Mouse (Mus musculus) embryonic facial prominence, embryonic 14.5 days (tissue): ENCODE data around the gene Ccdc188. TPM values are rescaled to one million over a fixed set of nuclear protein-coding genes. Genes with fewer than 3 reads are reported as not detected.
A peak's percentile ranks its signal among the peaks of the same experiment; 100 is the strongest.

Experiments
- ATAC-seq: fragments of 200-750 bp; cut with Nextera tagmentation; 2 replicates; pipeline ENCODE4 v1.8.0; 2017; ENCODE audit warnings: low read depth, moderate number of reproducible peaks, moderate TSS enrichment
- DNase-seq: peaks from one replicate; pipeline ENCODE4 v3.0.0-alpha.2; 2015; ENCODE audit warnings: low spot score
- H3K27ac ChIP-seq: fragments of 300-500 bp; sonication (generic); replicated peaks from 2 replicates; pipeline ENCODE4 v1.5.1; 2014; ENCODE audit warnings: low read depth, mild to moderate bottlenecking, low read length, moderate library complexity
- H3K27me3 ChIP-seq: fragments of 300-500 bp; sonication (generic); replicated peaks from 2 replicates; pipeline ENCODE4 v1.6.1; 2014; ENCODE audit warnings: low read length; ENCODE audit not compliant: control insufficient read depth, insufficient read depth
- H3K36me3 ChIP-seq: fragments of 300-500 bp; sonication (generic); 2 replicates; pipeline ENCODE4 v1.6.1; 2014; ENCODE audit warnings: low read length, mixed read lengths; ENCODE audit not compliant: control insufficient read depth, insufficient read depth
- H3K4me1 ChIP-seq: fragments of 300-500 bp; sonication (generic); 2 replicates; pipeline ENCODE4 v1.6.1; 2014; ENCODE audit warnings: antibody characterized with exemption, low read length; ENCODE audit not compliant: control insufficient read depth, insufficient read depth
- H3K4me2 ChIP-seq: fragments of 300-500 bp; sonication (generic); 2 replicates; pipeline ENCODE4 v1.6.1; 2014; ENCODE audit warnings: low read depth, mild to moderate bottlenecking, low read length, moderate library complexity, mixed read lengths
- H3K4me3 ChIP-seq: fragments of 300-500 bp; sonication (generic); 2 replicates; pipeline ENCODE4 v1.5.1; 2014; ENCODE audit warnings: low read depth, mild to moderate bottlenecking, low read length
- H3K9ac ChIP-seq: fragments of 300-500 bp; sonication (generic); 2 replicates; pipeline ENCODE4 v1.6.1; 2014; ENCODE audit warnings: low read depth, mild to moderate bottlenecking, low read length, moderate library complexity, mixed read lengths
- H3K9me3 ChIP-seq: fragments of 300-500 bp; sonication (generic); 2 replicates; pipeline ENCODE4 v1.6.1; 2016; ENCODE audit warnings: low read length; ENCODE audit not compliant: control insufficient read depth
- WGBS: fragments of 180-500 bp; shearing (Covaris S2); extraction: QIAGEN DNeasy Blood & Tissue Kit; methylation state at CpG from one replicate; pipeline ENCODE4 v1.1.7; 2014; 5-methylcytosine and 5-hydroxymethylcytosine counted together
- polyA plus RNA-seq: library from polyadenylated mRNA; unstranded; fragments of >200 nt; fragmentation: Nextera tagmentation; extraction: Ambion mirVana; gene quantifications from 2 replicates; pipeline ENCODE4 v1.2.1, GENCODE M21; 2014

The Ccdc188 gene
- polyA plus RNA-seq, 1 experiment from 2014 or later: not detected

DNA sequence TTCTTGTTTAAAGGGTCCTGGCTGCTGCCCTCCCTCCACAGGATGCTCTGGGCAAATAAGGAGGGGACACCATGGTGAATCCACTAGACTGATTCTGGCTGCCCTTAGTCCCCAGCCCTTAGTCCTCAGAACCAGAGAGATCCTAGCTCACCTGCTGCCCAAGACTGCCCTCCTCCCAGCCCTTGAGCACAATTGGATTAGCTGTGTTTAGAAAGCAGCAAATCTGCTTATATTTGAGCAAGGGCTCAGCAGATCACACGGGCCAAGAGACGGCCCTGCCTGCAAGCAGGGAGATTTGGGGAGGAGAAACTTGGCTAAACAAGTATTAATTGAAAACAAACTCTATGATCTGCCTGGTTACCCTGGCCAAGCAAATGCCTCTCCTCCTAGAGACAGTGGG is 38.1 kb upstream of the Ccdc188 start:
- no peak overlapping the region for H3K27ac ChIP-seq
- no peaks in the 10 kb centered on the region for H3K4me1 ChIP-seq
- H3K27me3 ChIP-seq: no peaks in the 10 kb centered on the region
- H3K36me3 ChIP-seq: no peaks in the 10 kb centered on the region
- H3K4me2 ChIP-seq: no peak overlapping the region
- WGBS: 16% methylated on average over 2 of the region's 2 CpGs
- no peak overlapping the region for H3K9ac ChIP-seq
- ATAC-seq: peak; percentile 27; the same call in 1 of the 2 replicates
- no peaks in the 10 kb centered on the region for H3K9me3 ChIP-seq
- peak; percentile 43 for DNase-seq
- H3K4me3 ChIP-seq: no peak overlapping the region

DNA sequence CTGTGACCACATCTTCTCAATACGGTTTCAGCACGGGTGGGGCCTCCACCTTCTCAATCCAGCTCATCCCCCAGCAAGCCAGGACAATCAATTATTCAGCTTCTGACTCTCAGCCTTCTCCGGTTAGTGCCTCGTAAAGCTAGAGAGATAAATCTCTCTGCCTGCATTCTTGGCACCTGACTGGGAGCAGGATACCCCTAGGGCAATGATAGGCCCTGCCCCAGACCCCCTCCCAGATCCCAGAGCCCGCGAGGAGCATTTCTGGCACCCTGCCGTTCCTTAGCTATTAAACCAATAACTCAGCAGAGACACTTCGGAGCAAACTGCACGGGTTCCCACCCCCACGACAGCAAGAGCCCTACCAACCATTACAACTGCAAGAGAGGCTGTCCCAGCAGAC is 36.3 kb upstream of the Ccdc188 start:
- no peak for ATAC-seq
- Histone ChIP-seq H3K9ac (no peak overlapping the region), H3K27me3 (no peaks in the 10 kb centered on the region), H3K27ac (no peak overlapping the region), H3K4me2 (no peak overlapping the region), H3K36me3 (no peaks in the 10 kb centered on the region), H3K4me1 (no peaks in the 10 kb centered on the region), H3K4me3 (no peak overlapping the region), H3K9me3 (no peaks in the 10 kb centered on the region)
- no peak for DNase-seq
- WGBS: 44% methylated on average over 10 of the region's 10 CpGs

DNA sequence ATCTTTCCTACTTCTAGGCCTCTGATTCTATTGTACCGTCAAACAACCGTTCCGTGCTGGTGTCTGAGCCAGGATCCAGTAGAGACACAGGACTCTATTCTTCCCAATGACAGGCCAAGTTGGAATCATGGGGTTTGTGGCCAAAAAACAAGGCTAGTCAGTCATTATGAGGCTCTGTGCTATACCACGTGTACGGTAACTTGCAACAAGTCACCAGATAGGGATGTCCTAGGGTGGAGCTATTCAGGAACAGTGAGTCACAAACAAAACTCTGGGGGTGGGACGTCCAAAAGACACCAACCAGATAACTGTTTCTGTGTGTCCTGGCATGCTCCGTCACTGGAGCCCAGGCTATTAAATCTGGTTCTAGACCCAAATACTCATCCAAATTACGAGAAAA is 34.9 kb upstream of the Ccdc188 start:
- Histone ChIP-seq H3K27ac (no peak overlapping the region), H3K4me3 (no peak overlapping the region), H3K9ac (no peak overlapping the region), H3K27me3 (no peaks in the 10 kb centered on the region), H3K4me2 (no peak overlapping the region), H3K9me3 (no peaks in the 10 kb centered on the region), H3K4me1 (no peaks in the 10 kb centered on the region), H3K36me3 (no peaks in the 10 kb centered on the region)
- ATAC-seq (no peak; the same call in 1 of the 2 replicates), DNase-seq (no peak)
- 78% methylated on average over 8 of the region's 8 CpGs for WGBS

DNA sequence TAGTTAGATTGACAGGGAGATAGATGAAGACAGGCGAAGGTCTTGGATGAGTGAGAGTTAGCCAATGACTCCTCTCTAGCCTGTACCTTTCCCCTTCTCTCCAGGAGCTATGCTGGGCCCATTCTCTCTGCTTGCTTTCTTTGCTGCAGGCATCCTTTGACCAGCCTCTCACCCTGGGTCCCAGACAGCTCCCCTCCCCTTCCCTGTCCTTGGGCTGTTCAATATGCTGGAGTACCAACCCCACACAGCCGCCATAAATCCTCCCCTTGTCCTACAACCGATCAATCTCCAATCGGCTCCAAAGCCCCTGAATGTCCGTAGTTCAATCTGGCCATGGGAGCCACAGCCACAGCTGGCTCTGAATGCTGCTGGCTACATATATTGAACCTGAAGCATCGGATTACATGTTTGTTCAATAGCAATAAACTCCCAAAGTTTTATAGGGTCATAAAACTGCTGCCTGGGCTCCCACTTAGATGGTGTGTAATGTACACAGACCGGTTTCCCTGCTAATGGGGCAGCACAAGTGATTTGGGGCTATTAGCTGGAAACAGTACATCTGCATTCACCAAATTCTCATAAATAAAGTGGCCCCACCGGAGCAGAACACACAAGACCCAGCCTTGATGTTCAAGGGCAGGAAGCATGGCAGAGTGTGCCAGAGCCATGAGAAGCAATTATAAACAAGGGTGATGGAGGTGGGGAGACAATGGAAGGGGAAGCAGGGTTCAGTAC is 31.8 kb upstream of the Ccdc188 start:
- no peak for ATAC-seq
- 84% methylated on average over 7 of the region's 8 CpGs for WGBS
- H3K9me3 ChIP-seq: no peaks in the 10 kb centered on the region
- H3K27ac ChIP-seq: no peak overlapping the region
- H3K36me3 ChIP-seq: no peaks in the 10 kb centered on the region
- no peak overlapping the region for H3K4me3 ChIP-seq
- no peak for DNase-seq
- H3K9ac ChIP-seq: no peak overlapping the region
- no peaks in the 10 kb centered on the region for H3K27me3 ChIP-seq
- no peaks in the 10 kb centered on the region for H3K4me1 ChIP-seq
- H3K4me2 ChIP-seq: no peak overlapping the region

DNA sequence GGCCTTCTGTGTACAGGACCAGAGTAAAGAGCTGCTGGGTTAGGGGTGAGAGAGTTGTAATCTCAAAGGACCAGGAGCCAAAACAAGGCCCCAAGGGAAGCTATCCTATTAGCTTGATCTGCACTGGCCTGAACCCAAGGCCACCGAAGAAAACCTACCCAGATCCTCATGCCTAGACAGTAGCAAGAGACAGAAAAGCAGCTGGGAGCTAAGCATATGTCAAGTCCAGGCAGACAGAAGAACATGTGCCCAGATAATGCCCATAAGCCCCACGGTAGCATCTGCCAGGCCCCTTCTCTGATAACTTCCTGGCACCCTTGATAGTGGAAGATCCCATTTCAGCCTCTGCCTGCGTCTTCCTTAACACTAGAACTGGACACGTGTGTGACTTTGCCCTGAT is 30.9 kb upstream of the Ccdc188 start:
- no peak overlapping the region for H3K4me3 ChIP-seq
- H3K36me3 ChIP-seq: no peaks in the 10 kb centered on the region
- no peak overlapping the region for H3K4me2 ChIP-seq
- 84% methylated on average over 4 of the region's 4 CpGs for WGBS
- no peaks in the 10 kb centered on the region for H3K9me3 ChIP-seq
- ATAC-seq (no peak), DNase-seq (no peak)
- H3K9ac ChIP-seq: no peak overlapping the region
- no peaks in the 10 kb centered on the region for H3K4me1 ChIP-seq
- no peaks in the 10 kb centered on the region for H3K27me3 ChIP-seq
- H3K27ac ChIP-seq: no peak overlapping the region

DNA sequence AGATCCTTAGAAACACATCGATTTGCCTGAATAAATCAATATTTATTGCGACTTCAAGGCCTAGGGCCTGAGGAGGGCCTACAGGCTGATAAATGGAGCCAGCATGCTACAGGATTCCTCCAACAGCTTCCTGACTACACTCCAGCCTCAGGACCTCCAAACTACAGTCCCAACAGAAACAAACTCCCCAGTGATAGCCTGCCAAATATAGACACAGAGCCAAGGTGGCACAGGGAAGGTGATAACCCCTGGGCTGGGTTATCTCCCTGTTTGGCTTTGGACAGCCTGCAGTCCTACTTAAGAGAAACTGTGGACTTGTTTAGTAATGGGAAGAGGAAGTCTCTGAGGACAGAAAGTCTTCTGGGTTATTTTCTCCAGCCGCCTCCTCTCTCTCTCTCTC is 30.5 kb upstream of the Ccdc188 start:
- H3K9ac ChIP-seq: no peak overlapping the region
- no peaks in the 10 kb centered on the region for H3K4me1 ChIP-seq
- no peak overlapping the region for H3K27ac ChIP-seq
- H3K9me3 ChIP-seq: no peaks in the 10 kb centered on the region
- no peaks in the 10 kb centered on the region for H3K27me3 ChIP-seq
- WGBS: 86% methylated on average over 3 of the region's 3 CpGs
- H3K4me2 ChIP-seq: no peak overlapping the region
- no peak for ATAC-seq
- no peaks in the 10 kb centered on the region for H3K36me3 ChIP-seq
- H3K4me3 ChIP-seq: no peak overlapping the region
- no peak for DNase-seq

DNA sequence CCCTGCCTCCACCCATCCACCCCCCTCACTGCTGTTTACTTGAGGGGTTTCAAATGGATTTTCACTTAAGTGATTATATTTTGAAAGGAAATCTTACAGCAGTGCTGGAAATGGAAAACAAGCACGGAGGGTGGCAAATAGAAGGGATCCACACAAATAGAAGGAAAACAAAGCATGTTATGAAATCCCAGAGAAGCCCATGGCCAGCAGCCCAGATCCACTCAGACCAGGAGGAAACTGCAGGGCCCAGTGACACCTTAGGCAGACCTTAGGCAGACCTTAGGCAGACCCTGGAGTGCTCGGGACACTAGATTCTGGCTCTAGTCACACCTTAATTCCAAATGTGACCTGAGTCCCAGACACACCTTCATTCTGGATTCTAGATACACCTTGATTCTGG is 26.7 kb upstream of the Ccdc188 start:
- Histone ChIP-seq H3K27ac (no peak overlapping the region), H3K4me1 (0 out of 2 replicates have a peak, but pooled peaks cover 6% of the 10 kb centered on the region), H3K9me3 (no peaks in the 10 kb centered on the region), H3K36me3 (no peaks in the 10 kb centered on the region), H3K4me3 (no peak overlapping the region), H3K27me3 (no peaks in the 10 kb centered on the region), H3K4me2 (no peak overlapping the region), H3K9ac (no peak overlapping the region)
- WGBS: 67% methylated on average over 2 of the region's 2 CpGs
- DNase-seq (no peak), ATAC-seq (no peak)

DNA sequence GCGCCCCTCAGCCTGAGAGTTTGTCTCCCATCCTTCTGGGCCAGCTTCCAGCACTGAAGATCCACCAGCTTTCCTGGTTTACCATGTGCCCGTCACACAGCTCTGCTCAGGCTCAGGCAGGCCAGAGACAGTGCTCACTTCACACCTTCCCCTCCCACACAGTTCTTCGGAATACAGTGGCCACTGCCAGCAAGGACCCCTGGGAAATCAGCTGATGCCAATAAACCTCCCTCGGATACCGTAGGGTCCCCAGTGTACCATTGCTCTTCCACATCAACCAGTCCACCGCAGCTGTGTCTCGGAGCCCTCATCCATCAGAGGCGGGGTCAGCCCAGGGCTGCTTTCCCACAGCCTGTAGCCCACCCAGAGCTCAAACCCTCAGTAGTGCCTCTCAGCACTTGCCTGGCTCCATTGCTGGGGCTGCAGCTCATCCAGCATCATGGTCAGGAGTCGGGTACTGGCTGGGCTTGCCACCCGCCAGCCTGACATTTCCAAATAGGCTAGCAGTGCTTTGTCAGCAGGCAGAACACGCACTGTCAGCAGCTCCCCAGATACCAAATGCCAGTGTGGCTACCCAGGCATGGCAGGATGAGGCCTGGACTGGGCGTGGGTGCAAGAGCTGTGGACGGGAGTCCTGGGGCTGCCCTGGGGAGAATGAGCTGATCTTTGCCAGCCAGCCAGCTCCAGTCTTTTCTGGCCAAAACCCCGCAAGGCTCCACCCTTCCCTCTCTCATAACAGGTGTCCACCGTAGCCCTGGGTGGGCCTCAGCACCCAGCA is 23.3 kb upstream of the Ccdc188 start:
- DNase-seq: no peak
- H3K4me1 ChIP-seq: 0 out of 2 replicates have a peak, but pooled peaks cover 6% of the 10 kb centered on the region
- H3K36me3 ChIP-seq: no peaks in the 10 kb centered on the region
- no peaks in the 10 kb centered on the region for H3K27me3 ChIP-seq
- H3K4me3 ChIP-seq: no peak overlapping the region
- no peak overlapping the region for H3K9ac ChIP-seq
- no peaks in the 10 kb centered on the region for H3K9me3 ChIP-seq
- WGBS: 70% methylated on average over 15 of the region's 15 CpGs
- 0 out of 2 replicates have a peak overlapping the region, but pooled peaks have one; percentile 44 for H3K27ac ChIP-seq
- H3K4me2 ChIP-seq: no peak overlapping the region
- peak; percentile 27; the same call in 1 of the 2 replicates for ATAC-seq
